Mouse (Mus musculus) A20 (cell line): Measurements from ENCODE around the gene Zdhhc14.

Source experiments
- DNase-seq: peaks from one replicate; pipeline ENCODE4 v3.0.0-alpha.2; 2011; ENCODE audit warnings: low read depth, low spot score

Gene Zdhhc14

DNA sequence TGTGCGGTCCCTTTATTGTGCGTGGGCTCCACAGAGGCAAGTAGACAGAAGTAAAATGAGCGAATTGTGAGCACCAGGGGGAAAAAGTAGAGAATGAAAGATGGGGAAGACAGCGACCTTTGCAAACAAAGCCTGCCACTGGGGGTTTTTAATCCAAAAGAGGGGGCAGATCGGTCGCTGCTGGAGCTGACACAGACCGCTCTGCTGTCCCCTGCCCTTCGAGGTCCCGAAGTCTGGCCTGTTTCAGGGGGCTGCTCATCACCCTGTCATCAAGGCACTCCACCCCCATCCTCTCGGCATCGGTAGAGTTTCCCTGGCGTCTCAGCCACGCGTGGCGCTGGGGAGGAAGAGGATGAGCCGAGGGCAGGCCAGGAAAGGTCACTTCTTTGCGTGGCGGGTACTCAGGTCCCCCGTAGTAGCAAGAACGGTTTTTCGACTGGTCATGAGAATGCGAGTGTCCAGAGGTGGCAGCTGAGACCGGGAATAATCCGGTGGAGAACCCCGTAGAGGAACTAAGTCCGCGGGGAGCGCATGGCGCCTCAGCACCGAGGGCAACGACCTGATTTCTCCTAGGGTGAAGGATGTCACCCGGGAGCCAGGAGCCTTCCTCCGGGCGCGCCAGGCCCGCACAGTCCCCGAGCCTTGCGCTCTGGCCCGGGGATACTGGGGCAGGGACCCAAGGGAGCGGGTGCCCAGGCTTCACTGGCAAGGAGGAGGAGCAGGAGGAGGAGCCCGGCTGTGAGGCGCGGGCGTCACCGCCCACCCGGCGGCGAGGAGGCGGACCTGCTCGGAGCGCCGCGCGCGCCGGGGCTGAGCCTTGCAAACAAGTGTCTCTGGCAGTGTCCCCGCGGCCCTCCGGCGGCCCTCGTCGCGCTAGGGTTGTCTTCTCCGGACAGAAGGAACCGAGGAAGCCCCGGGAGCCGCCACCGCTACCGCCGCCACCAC is at the start of gene Zdhhc14:
Gene Zdhhc14, plus strand, starts transcription at position 757 of the 945 bp plus-strand sequence.
- peak; percentile 88 for DNase-seq

GRCm38 (mm10) chr17:5443260-5443659 is 49.1 kb upstream of the Zdhhc14 start:
- no peak for DNase-seq

DNA sequence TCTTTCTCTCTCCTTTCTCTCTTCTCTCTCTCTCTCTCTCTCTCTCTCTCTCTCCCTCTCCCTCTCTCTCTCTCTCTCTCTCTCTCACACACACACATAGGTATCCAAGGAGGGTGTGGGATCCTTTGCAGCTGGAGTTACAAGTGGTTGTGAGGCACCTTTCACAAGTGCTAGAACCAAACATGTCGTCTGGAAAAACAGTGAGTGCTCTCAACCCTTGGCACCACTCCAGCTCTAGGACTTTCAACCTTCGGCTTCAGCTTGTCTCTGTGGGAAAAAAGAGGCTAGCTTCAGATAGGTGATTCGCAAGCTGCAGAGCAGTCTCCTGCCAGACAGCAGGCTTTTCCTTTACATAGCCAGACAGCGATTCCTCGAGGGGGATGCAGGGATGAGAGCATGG is 48.6 kb upstream of the Zdhhc14 start:
- DNase-seq = no peak

DNA sequence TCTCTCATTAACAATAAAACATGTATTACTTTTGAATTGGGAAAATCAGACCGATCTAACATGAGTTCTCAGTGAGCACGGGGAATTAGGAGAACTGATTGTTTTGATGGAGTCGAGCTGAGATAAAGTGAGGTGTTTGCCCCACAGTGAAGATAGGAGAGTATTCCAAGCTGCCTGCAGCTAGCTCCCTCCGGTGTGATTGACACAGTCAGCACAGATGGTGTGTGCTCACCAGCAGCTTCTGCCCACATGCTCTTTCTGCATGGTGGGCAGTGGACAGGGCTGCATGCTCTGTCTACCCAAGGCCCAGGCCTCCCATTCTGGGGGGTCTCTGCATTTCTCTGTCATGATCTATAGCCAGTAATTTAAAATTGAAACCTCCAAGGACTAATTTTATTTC is 38.7 kb upstream of the Zdhhc14 start:
- DNase-seq = no peak

GRCm38 (mm10) chr17:5463912-5464311 is 28.4 kb upstream of the Zdhhc14 start:
- DNase-seq = no peak

DNA sequence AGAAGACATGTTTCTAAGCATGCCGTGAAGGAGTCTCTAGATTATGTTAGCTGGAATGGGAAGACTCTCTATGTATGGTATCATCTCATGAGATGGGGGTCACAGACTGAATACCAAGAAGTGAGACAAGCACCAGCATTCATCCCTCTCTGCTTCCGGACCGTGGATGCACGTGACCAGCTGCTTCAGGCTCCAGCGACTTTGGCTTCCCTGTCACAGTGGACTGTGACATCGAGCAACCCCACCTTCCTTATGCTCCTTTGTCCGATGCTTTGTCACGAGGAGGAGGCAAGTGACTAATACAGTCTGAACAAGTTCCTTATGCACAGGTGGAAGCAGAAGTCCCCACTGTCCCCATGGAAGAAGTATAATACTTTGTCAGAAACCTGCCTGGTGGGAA is 25.6 kb upstream of the Zdhhc14 start:
- no peak for DNase-seq

- no peak for DNase-seq
Measured at GRCm38 (mm10) chr17:5467177-5467576, 25.2 kb upstream of the Zdhhc14 start.

GRCm38 (mm10) chr17:5472268-5472667 is 20.1 kb upstream of the Zdhhc14 start:
- DNase-seq = peak; percentile 30

DNA sequence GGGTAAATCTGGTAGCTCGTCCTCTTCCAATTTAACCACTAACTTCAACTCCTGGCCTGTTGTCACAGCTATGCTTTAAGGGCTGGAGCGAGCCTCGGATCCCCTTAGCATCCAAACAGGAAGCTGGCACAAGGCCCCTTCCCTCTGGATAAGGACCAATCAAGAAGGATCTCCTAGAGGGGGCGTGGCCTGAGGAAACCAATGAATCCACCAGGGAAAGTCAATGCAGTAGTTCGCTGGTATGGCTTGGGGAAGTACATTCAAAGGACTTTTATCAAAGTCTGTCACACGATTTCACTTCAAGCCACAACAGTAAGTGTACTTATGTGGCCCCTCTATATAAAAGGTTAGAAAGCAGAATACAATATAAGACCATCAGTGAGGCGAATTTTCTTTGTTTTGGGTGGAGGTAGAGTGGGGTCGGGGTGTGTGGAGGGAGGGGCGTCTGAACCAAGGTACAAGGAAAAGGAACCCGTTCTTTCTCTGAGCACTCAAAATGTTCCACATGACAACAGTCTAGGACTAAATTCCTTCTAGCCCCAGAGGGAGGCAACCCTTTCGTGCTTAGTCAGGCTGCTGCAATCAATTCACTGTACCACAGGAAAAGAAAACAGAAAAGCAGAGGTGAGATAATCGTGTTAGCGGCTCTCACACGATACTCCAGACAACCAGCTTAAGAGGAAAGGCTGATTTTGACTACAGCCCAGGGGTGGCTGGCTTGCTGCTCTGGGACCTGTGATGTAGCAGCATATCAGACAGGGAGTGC is 16.2 kb upstream of the Zdhhc14 start:
- no peak for DNase-seq

DNA sequence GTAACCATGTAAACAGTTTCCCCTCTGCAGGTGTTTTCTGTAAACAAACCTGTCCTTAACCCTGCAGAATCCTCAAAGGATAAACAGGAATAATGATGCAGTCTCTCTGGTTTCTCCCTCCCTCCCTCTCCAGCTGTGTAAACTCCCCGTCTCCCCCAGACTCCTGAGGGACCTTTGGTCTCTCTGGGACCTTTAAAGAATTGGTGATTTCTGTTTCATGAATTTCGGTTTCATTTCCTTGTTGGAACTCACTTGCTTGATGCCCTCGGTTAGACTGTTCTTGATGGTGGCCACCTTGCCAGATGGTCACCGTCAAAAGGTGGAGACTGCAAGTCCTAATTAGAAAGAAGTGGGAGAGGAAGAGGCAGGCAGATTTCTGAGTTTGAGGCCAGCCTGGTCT is 8.9 kb upstream of the Zdhhc14 start:
- DNase-seq = peak; percentile 83

DNA sequence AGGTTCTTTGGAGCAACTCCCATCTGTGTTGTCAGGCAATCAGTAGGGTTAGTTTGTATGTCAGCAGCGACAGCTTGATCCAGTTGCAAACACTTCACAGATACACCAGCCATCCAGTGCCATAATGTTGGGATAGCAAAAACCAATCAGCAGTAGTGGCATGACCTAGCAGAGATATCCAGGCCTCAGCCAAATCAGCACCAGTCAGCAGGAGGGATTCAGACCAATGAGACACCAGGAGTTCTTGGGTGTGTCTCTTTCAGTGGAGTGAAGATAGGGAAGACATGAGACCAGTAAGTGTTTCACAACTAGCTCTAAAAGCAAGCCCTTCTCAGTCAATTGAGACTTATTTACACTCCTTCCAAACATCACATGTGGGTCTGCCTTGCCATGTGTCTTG is 7.7 kb upstream of the Zdhhc14 start:
- DNase-seq = peak; percentile 11

- no peak for DNase-seq
Measured at GRCm38 (mm10) chr17:5488156-5488555, 4.2 kb upstream of the Zdhhc14 start.

DNA sequence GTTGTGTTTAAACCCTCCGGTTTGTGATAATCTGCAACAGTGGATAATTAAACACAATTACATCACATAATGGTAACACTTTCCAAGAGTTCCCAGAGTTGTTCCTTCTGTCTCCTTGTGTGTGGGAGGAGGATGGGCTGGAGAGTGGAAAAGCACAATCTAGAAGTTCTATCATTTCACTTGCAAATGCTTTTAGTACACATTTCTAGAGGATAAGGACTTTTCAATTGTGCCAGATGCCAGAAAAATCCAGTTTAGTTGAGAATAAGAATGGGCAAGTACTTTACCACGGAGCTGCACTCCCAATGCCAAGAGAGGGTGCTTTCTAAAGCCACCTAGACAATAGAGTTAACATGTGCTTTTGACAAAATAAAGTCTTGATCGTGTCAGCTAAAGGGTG is 2.0 kb upstream of the Zdhhc14 start:
- DNase-seq = no peak

- DNase-seq = peak; percentile 93
Measured at GRCm38 (mm10) chr17:5491031-5491800, 1.1 kb upstream of the Zdhhc14 start.

GRCm38 (mm10) chr17:5492746-5493160 is 396 bp downstream of the Zdhhc14 start:
- DNase-seq = no peak

DNA sequence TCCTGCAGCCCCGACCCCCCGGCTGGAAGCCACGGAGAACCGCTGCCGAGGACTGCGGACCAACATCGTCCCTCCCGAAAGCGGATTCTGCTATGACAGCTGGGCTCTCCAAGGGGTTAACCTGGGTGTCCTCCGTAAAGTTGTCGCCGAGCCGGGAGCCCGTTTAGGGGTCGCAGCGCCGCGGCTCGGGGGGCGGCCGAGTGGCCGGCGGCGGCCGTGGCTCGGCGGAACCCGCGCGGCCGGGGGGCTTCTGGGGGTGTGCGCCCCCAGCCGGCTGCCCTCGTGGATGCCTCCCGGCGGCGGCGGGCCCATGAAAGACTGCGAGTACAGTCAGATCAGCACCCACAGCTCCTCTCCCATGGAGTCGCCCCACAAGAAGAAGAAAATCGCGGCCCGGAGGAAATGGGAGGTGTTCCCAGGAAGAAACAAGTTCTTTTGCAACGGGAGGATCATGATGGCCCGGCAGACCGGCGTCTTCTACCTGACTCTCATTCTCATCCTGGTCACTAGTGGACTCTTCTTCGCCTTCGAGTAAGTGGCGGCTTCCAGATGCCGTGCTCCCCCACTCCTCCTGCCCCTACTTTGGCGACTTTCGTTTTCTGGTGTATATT is 909 bp downstream of the Zdhhc14 start:
- DNase-seq = no peak

- DNase-seq = peak; percentile 36
Measured at GRCm38 (mm10) chr17:5493809-5494208, 1.5 kb downstream of the Zdhhc14 start.

DNA sequence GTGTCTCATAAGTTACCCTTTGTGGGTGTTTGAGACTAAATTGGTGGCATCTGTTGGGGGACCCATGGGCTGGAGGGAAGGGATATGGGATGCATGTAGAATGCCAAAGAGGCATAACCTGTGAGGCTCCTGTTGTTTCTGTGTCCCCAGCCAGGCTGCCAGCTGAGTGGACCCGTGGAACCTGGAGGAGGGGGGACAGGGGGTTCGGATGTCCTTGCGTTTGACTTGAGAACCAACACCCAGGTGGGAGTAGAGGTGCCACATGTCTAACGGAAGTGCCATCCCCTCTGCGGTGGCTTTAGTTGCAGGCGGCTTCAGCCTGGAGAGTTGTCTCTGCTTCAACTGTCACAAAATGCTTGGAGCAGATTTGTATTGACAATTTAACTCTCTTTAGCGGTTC is 2.5 kb downstream of the Zdhhc14 start:
- no peak for DNase-seq

- DNase-seq = no peak
Measured at GRCm38 (mm10) chr17:5497695-5498094, 5.3 kb downstream of the Zdhhc14 start.

DNA sequence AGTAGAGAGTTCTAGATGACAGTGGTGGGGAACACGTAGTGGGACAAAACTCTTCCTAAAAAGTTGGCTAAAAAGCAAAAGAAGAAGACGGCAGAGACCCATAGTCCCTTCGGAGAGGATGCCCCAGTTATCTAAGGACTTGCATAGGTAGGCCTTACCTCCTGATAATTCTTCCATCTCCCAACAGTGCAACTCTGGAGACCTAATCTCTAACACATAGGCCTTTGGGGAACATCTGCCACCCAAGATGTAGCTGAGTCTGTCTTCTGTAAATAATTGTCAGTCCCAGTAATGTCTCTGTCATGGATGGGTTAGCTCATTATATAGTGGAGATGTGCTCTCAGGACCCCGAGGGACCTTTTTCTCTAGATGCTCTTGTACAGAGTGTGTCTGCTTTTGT is 6.6 kb downstream of the Zdhhc14 start:
- no peak for DNase-seq

GRCm38 (mm10) chr17:5503981-5504760 is 11.8 kb downstream of the Zdhhc14 start:
- no peak for DNase-seq
